Mouse (Mus musculus) neural tube, embryonic 14.5 days (tissue): Measurements from ENCODE around the gene Plcb4. TPM values are rescaled to one million over a fixed set of nuclear protein-coding genes. Genes with fewer than 3 reads are reported as not detected.
A peak's percentile ranks its signal among the peaks of the same experiment; 100 is the strongest.
"Not testable (repeated sequence)": the region's sequence is repeated elsewhere in the genome, so short reads cannot be mapped to it uniquely, and the experiment has no call there.

Experiments used
- ATAC-seq: fragments of 200-750 bp; cut with Nextera tagmentation; 2 replicates; pipeline ENCODE4 v1.8.0; 2017; ENCODE audit warnings: low read depth, mild to moderate bottlenecking, moderate TSS enrichment, moderate library complexity
- H3K27ac ChIP-seq: fragments of 300-500 bp; sonication (generic); 2 replicates; pipeline ENCODE4 v1.5.1; 2014; ENCODE audit warnings: low read depth, mild to moderate bottlenecking, control low read depth, low read length, moderate library complexity, mixed read lengths
- H3K27me3 ChIP-seq: fragments of 300-500 bp; sonication (generic); 2 replicates; pipeline ENCODE4 v1.6.1; 2014; ENCODE audit warnings: low read length; ENCODE audit not compliant: control insufficient read depth, insufficient read depth
- H3K36me3 ChIP-seq: fragments of 300-500 bp; sonication (generic); 2 replicates; pipeline ENCODE4 v1.6.1; 2014; ENCODE audit warnings: low read length, mixed read lengths; ENCODE audit not compliant: control insufficient read depth, insufficient read depth
- H3K4me1 ChIP-seq: fragments of 300-500 bp; sonication (generic); 2 replicates; pipeline ENCODE4 v1.6.1; 2014; ENCODE audit warnings: low read length; ENCODE audit not compliant: control insufficient read depth, insufficient read depth
- H3K4me2 ChIP-seq: fragments of 300-500 bp; sonication (generic); 2 replicates; pipeline ENCODE4 v1.6.1; 2014; ENCODE audit warnings: mild to moderate bottlenecking, low read depth, low read length, control low read depth
- H3K4me3 ChIP-seq: fragments of 300-500 bp; sonication (generic); 2 replicates; pipeline ENCODE4 v1.5.1; 2014; ENCODE audit warnings: low read depth, low read length, control low read depth, mixed read lengths
- H3K9ac ChIP-seq: fragments of 300-500 bp; sonication (generic); replicated peaks from 2 replicates; pipeline ENCODE4 v1.6.1; 2014; ENCODE audit warnings: low read depth, mild to moderate bottlenecking, control low read depth, low read length, mixed read lengths
- H3K9me3 ChIP-seq: fragments of 300-500 bp; sonication (generic); 2 replicates; pipeline ENCODE4 v1.6.1; 2016; ENCODE audit warnings: low read length; ENCODE audit not compliant: control insufficient read depth
- WGBS: fragments of 180-500 bp; shearing (Covaris S2); extraction: QIAGEN DNeasy Blood & Tissue Kit; methylation state at CpG from one replicate; pipeline ENCODE4 v1.1.7; 2014; 5-methylcytosine and 5-hydroxymethylcytosine counted together
- polyA plus RNA-seq: library from polyadenylated mRNA; unstranded; fragments of >200 nt; fragmentation: Nextera tagmentation; extraction: Ambion mirVana; gene quantifications from 2 replicates; pipeline ENCODE4 v1.2.1, GENCODE M21; 2014

Gene Plcb4
- polyA plus RNA-seq, 1 experiment from 2014 or later: 51.0 TPM

GRCm38 (mm10) chr2:135898025-135898424 lies 239.2 kb downstream of the Plcb4 start:
- WGBS: 67% methylated on average over 4 of the region's 4 CpGs
- Histone ChIP-seq H3K27ac (no peak overlapping the region), H3K36me3 (no peaks in the 10 kb centered on the region), H3K4me3 (no peak overlapping the region), H3K4me2 (no peak overlapping the region), H3K9me3 (no peaks in the 10 kb centered on the region), H3K4me1 (no peaks in the 10 kb centered on the region), H3K9ac (no peak overlapping the region), H3K27me3 (no peaks in the 10 kb centered on the region)
- ATAC-seq: no peak

GRCm38 (mm10) chr2:135899931-135900330 lies 241.1 kb downstream of the Plcb4 start:
- H3K9me3 ChIP-seq, H3K27me3 ChIP-seq, H3K4me1 ChIP-seq, H3K4me3 ChIP-seq, H3K9ac ChIP-seq, ATAC-seq, H3K36me3 ChIP-seq, H3K4me2 ChIP-seq, H3K27ac ChIP-seq: not testable (repeated sequence)
- 86% methylated on average over 4 of the region's 4 CpGs for WGBS

GRCm38 (mm10) chr2:135901015-135901414 lies 242.2 kb downstream of the Plcb4 start:
- Histone ChIP-seq H3K4me1 (no peaks in the 10 kb centered on the region), H3K4me3 (no peak overlapping the region), H3K9ac (no peak overlapping the region), H3K9me3 (no peaks in the 10 kb centered on the region), H3K27ac (no peak overlapping the region), H3K27me3 (no peaks in the 10 kb centered on the region), H3K4me2 (no peak overlapping the region), H3K36me3 (no peaks in the 10 kb centered on the region)
- ATAC-seq: no peak
- WGBS: 96% methylated on average over 4 of the region's 4 CpGs

GRCm38 (mm10) chr2:135904262-135904661 lies 245.5 kb downstream of the Plcb4 start:
- no peak overlapping the region for H3K27ac ChIP-seq
- ATAC-seq: no peak
- no peaks in the 10 kb centered on the region for H3K27me3 ChIP-seq
- no peak overlapping the region for H3K4me3 ChIP-seq
- no peaks in the 10 kb centered on the region for H3K4me1 ChIP-seq
- no peaks in the 10 kb centered on the region for H3K9me3 ChIP-seq
- no peak overlapping the region for H3K9ac ChIP-seq
- WGBS: 67% methylated on average over 4 of the region's 4 CpGs
- no peaks in the 10 kb centered on the region for H3K36me3 ChIP-seq
- H3K4me2 ChIP-seq: no peak overlapping the region

GRCm38 (mm10) chr2:135904791-135905190 lies 246.0 kb downstream of the Plcb4 start:
- H3K4me3 ChIP-seq: no peak overlapping the region
- no peak overlapping the region for H3K27ac ChIP-seq
- H3K36me3 ChIP-seq: no peaks in the 10 kb centered on the region
- H3K27me3 ChIP-seq: no peaks in the 10 kb centered on the region
- H3K4me2 ChIP-seq: no peak overlapping the region
- no peaks in the 10 kb centered on the region for H3K4me1 ChIP-seq
- no peaks in the 10 kb centered on the region for H3K9me3 ChIP-seq
- H3K9ac ChIP-seq: no peak overlapping the region
- 92% methylated on average over 4 of the region's 4 CpGs for WGBS
- no peak for ATAC-seq

- Histone ChIP-seq H3K27ac (no peak overlapping the region), H3K4me1 (no peaks in the 10 kb centered on the region), H3K36me3 (no peaks in the 10 kb centered on the region), H3K9ac (no peak overlapping the region), H3K9me3 (no peaks in the 10 kb centered on the region), H3K4me2 (no peak overlapping the region), H3K27me3 (no peaks in the 10 kb centered on the region), H3K4me3 (no peak overlapping the region)
- no peak for ATAC-seq
- WGBS: 79% methylated on average over 8 of the region's 8 CpGs
These were observed 255.8 kb downstream of the Plcb4 start for GRCm38 (mm10) chr2:135914343-135915261.

GRCm38 (mm10) chr2:135915928-135916327 lies 257.1 kb downstream of the Plcb4 start:
- Histone ChIP-seq H3K27ac (peak overlapping the region; percentile 5; the same call in 1 of the 2 replicates), H3K36me3 (no peaks in the 10 kb centered on the region), H3K4me1 (no peaks in the 10 kb centered on the region), H3K9ac (no peak overlapping the region), H3K9me3 (no peaks in the 10 kb centered on the region), H3K4me3 (no peak overlapping the region), H3K27me3 (no peaks in the 10 kb centered on the region), H3K4me2 (no peak overlapping the region)
- WGBS: 69% methylated on average over 10 of the region's 10 CpGs
- ATAC-seq: no peak

GRCm38 (mm10) chr2:135917000-135917399 lies 258.2 kb downstream of the Plcb4 start:
- Histone ChIP-seq H3K27ac (no peak overlapping the region), H3K9me3 (no peaks in the 10 kb centered on the region), H3K36me3 (no peaks in the 10 kb centered on the region), H3K27me3 (no peaks in the 10 kb centered on the region), H3K4me3 (no peak overlapping the region), H3K4me2 (no peak overlapping the region), H3K9ac (no peak overlapping the region), H3K4me1 (no peaks in the 10 kb centered on the region)
- WGBS: 81% methylated on average over 3 of the region's 3 CpGs
- ATAC-seq: no peak

GRCm38 (mm10) chr2:135918116-135918515 lies 259.3 kb downstream of the Plcb4 start:
- Histone ChIP-seq H3K27me3 (no peaks in the 10 kb centered on the region), H3K27ac (no peak overlapping the region), H3K4me3 (no peak overlapping the region), H3K36me3 (no peaks in the 10 kb centered on the region), H3K9me3 (no peaks in the 10 kb centered on the region), H3K9ac (no peak overlapping the region), H3K4me1 (no peaks in the 10 kb centered on the region), H3K4me2 (no peak overlapping the region)
- no peak for ATAC-seq
- 71% methylated on average over 5 of the region's 5 CpGs for WGBS
